Mouse (Mus musculus) heart, postnatal 0 days (tissue): Measurements from ENCODE around the gene Cep68.

Source experiments
- CTCF ChIP-seq: IDR thresholded peaks from 2 replicates; pipeline ENCODE4 v1.5.1; 2016; ENCODE audit warnings: antibody characterized with exemption, control low read depth, low read depth
- EP300 ChIP-seq: IDR thresholded peaks from 2 replicates; pipeline ENCODE4 v1.6.1; 2016; ENCODE audit warnings: antibody characterized with exemption, low read depth

GRCm38 (mm10) chr11:20230286-20230685, 18.9 kb downstream of the Cep68 start:
- TF ChIP-seq EP300 (no peak), CTCF (no peak)
